Mouse (Mus musculus) embryonic facial prominence, embryonic 15.5 days (tissue): ENCODE data around the gene Cyp27b1. TPM values are rescaled to one million over a fixed set of nuclear protein-coding genes. Genes with fewer than 3 reads are reported as not detected.
"Not testable (repeated sequence)": the region's sequence is repeated elsewhere in the genome, so short reads cannot be mapped to it uniquely, and the experiment has no call there.

ENCODE experiments used
- ATAC-seq: fragments of 200-750 bp; cut with Nextera tagmentation; 2 replicates; pipeline ENCODE4 v1.8.0; 2017; ENCODE audit warnings: low read depth, moderate TSS enrichment; ENCODE audit not compliant: insufficient number of reproducible peaks, low FRiP score, low TSS enrichment
- H3K27ac ChIP-seq: fragments of 300-500 bp; sonication (generic); replicated peaks from 2 replicates; pipeline ENCODE4 v1.5.1; 2015; ENCODE audit warnings: mild to moderate bottlenecking, inconsistent platforms
- H3K27me3 ChIP-seq: fragments of 300-500 bp; sonication (generic); 2 replicates; pipeline ENCODE4 v1.6.1; 2015; ENCODE audit warnings: inconsistent platforms
- H3K36me3 ChIP-seq: fragments of 300-500 bp; sonication (generic); 2 replicates; pipeline ENCODE4 v1.6.1; 2015; ENCODE audit warnings: mild to moderate bottlenecking, inconsistent platforms
- H3K4me1 ChIP-seq: fragments of 300-500 bp; sonication (generic); 2 replicates; pipeline ENCODE4 v1.6.1; 2015; ENCODE audit warnings: inconsistent platforms
- H3K4me2 ChIP-seq: fragments of 300-500 bp; sonication (generic); replicated peaks from 2 replicates; pipeline ENCODE4 v1.6.1; 2015; ENCODE audit warnings: mild to moderate bottlenecking, inconsistent platforms
- H3K4me3 ChIP-seq: fragments of 300-500 bp; sonication (generic); replicated peaks from 2 replicates; pipeline ENCODE4 v1.5.1; 2015; ENCODE audit warnings: mild to moderate bottlenecking, inconsistent platforms
- H3K9ac ChIP-seq: fragments of 300-500 bp; sonication (generic); 2 replicates; pipeline ENCODE4 v1.6.1; 2015; ENCODE audit warnings: inconsistent platforms
- H3K9me3 ChIP-seq: fragments of 300-500 bp; sonication (generic); replicated peaks from 2 replicates; pipeline ENCODE4 v1.6.1; 2016; ENCODE audit warnings: inconsistent platforms
- WGBS: fragments of 180-500 bp; shearing (Covaris S2); methylation state at CpG from one replicate; pipeline ENCODE4 v1.1.7; 2015; 5-methylcytosine and 5-hydroxymethylcytosine counted together
- polyA plus RNA-seq: library from polyadenylated mRNA; unstranded; fragments of >200 nt; fragmentation: Nextera tagmentation; extraction: Ambion mirVana; gene quantifications from 2 replicates; pipeline ENCODE4 v1.2.1, GENCODE M21; 2015

Cyp27b1 gene
- polyA plus RNA-seq, 1 experiment from 2014 or later: 0.13 TPM

DNA sequence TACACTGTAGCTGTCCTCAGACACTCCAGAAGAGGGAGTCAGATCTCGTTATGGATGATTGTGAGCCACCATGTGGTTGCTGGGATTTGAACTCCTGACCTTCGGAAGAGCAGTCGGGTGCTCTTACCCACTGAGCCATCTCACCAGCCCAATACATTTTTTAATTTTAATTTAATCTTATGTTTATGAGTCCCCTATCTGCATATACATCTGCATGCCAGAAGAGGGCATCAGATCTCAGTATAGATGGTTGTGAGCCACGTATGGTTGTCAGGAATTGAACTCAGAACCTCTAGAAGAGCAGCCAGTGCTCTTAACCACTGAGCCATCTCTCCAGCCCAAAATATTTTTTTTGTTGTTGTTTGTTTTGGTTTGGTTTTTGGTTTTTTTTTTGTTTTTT is 24.2 kb downstream of the Cyp27b1 start:
- H3K4me2 ChIP-seq, H3K9ac ChIP-seq, H3K27ac ChIP-seq, H3K4me3 ChIP-seq, H3K9me3 ChIP-seq, ATAC-seq: not testable (repeated sequence)
- Histone ChIP-seq H3K27me3 (peaks cover 16% of the 10 kb centered on the region), H3K36me3 (peaks cover 15% of the 10 kb centered on the region), H3K4me1 (peaks cover 24% of the 10 kb centered on the region)
- 77% methylated on average over 4 of the region's 4 CpGs for WGBS

DNA sequence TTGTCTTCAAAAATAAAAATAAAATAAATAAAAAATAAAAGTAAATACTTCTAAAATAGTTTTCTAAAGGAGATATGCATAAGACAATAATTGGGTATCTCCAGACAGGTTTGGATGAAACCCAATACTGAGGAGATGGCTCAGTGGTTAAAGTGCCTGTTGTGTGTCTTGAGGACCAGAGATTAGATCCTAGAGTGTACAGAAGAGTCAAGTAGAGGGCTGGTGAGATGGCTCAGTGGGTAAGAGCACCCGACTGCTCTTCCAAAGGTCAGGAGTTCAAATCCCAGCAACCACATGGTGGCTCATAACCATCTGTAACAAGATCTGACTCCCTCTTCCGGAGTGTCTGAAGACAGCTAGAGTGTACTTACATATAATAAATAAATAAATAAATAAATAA is 24.9 kb downstream of the Cyp27b1 start:
- not testable (repeated sequence) for H3K9me3 ChIP-seq, H3K4me3 ChIP-seq, H3K9ac ChIP-seq, ATAC-seq, H3K4me2 ChIP-seq, H3K36me3 ChIP-seq, H3K27ac ChIP-seq
- H3K27me3 ChIP-seq: peaks cover 23% of the 10 kb centered on the region
- 66% methylated on average over 2 of the region's 2 CpGs for WGBS
- peaks cover 27% of the 10 kb centered on the region for H3K4me1 ChIP-seq

DNA sequence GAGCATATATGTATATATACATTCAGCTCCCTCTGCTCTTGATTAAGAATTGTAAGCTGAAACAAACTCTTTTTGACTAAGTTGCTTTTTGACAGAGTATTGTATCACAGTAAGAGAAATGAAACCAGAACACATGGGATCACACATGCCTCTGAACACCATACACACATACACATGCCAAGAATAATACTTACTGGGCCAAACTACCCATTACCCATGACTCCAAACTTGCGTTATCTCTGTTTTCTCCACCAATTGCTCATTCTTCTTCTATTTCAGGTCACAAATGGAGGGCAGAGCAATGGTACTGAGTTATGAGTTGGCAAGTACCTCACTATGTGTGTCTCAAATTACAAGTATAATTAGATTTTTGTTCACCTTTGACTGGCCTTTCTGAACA is 25.9 kb downstream of the Cyp27b1 start:
- no peaks in the 10 kb centered on the region for H3K36me3 ChIP-seq
- WGBS: 84% methylated on average over 1 of the region's 1 CpGs
- no peak overlapping the region for H3K9ac ChIP-seq
- peaks cover 31% of the 10 kb centered on the region for H3K27me3 ChIP-seq
- ATAC-seq: no peak
- H3K27ac ChIP-seq: no peak overlapping the region
- no peaks in the 10 kb centered on the region for H3K9me3 ChIP-seq
- no peak overlapping the region for H3K4me3 ChIP-seq
- H3K4me2 ChIP-seq: no peak overlapping the region
- peaks cover 26% of the 10 kb centered on the region for H3K4me1 ChIP-seq

DNA sequence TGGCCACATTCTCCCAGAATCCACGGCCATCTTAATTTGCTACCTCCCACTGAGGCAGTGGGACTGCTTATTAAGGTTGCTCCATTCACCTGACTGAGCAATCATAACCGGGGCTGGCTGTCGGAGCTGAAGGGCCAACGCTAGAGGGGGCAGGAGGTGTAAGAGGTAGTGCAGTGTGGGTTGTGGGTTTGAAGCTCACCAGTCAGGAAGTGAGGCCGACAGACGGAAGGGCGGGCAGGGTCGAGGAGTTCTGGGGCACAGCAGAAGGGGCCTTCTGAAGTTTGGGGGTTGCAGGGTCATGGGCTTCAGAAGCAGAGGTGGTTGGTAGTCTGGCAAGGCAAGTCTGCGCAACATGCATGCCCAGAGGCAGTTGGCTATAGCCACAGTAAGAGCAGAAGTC is 27.0 kb downstream of the Cyp27b1 start, which contains the start of gene Agap2:
Gene Agap2 (plus strand): TSS at position 205 of the 400 bp plus-strand sequence.
- no peak for ATAC-seq
- H3K4me2 ChIP-seq: no peak within 1 kb of the TSS
- H3K9me3 ChIP-seq: no peaks in the 10 kb centered on the region
- H3K4me1 ChIP-seq: peaks cover 31% of the 10 kb centered on the region
- WGBS: 64% methylated on average over 9 of the region's 9 CpGs
- no peaks in the 10 kb centered on the region for H3K36me3 ChIP-seq
- H3K9ac ChIP-seq: no peak within 1 kb of the TSS
- H3K27me3 ChIP-seq: peaks cover 42% of the 10 kb centered on the region
- no peak within 1 kb of the TSS for H3K4me3 ChIP-seq
- no peak within 1 kb of the TSS for H3K27ac ChIP-seq

DNA sequence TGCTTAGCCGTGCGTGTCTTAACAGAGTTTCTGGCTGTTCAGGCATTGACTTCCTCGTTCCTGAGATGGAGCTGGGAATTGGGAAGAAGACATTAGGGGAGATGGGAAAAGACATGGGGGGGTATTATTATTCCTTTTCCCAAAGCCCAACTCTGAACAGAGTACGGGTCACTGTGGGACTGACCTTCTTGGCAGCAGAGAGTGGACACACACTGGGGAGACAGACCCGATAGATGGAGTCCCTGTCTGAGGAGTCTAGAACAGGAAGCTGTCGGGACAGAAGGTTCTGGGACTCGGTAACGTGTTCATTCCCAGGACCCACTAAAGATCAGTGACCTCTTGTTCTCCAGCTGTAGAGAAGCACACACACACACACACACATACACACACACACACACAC is 27.6 kb downstream of the Cyp27b1 start:
- H3K4me3 ChIP-seq: no peak overlapping the region
- H3K9ac ChIP-seq: no peak overlapping the region
- H3K36me3 ChIP-seq: no peaks in the 10 kb centered on the region
- H3K4me2 ChIP-seq: no peak overlapping the region
- H3K27ac ChIP-seq: no peak overlapping the region
- H3K4me1 ChIP-seq: peaks cover 36% of the 10 kb centered on the region
- ATAC-seq: no peak
- H3K27me3 ChIP-seq: peaks cover 47% of the 10 kb centered on the region
- WGBS: 62% methylated on average over 8 of the region's 8 CpGs
- no peaks in the 10 kb centered on the region for H3K9me3 ChIP-seq

DNA sequence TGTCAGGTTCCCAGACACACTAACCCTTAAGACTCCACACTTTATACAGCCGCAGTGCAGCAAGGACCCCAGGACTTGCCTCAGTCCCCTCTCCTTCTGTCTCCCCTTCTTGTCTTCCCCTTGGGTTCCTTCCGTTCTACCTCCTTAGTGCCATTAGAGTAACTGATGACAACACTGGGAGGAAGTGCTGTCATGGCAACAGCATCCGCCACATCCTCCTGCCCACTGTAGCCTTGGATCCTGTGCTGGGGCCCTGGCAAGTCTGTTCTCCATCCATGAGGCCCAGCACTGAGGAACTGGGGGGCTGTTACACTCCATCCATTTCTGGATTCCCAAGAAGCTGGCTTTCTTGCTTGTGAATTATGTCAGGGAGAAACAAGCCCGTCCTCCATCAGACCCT is 28.0 kb downstream of the Cyp27b1 start:
- Histone ChIP-seq H3K27ac (no peak overlapping the region), H3K4me2 (no peak overlapping the region), H3K9me3 (no peaks in the 10 kb centered on the region), H3K36me3 (no peaks in the 10 kb centered on the region), H3K27me3 (peaks cover 52% of the 10 kb centered on the region), H3K4me1 (peaks cover 36% of the 10 kb centered on the region), H3K9ac (no peak overlapping the region), H3K4me3 (no peak overlapping the region)
- 42% methylated on average over 4 of the region's 4 CpGs for WGBS
- no peak for ATAC-seq

DNA sequence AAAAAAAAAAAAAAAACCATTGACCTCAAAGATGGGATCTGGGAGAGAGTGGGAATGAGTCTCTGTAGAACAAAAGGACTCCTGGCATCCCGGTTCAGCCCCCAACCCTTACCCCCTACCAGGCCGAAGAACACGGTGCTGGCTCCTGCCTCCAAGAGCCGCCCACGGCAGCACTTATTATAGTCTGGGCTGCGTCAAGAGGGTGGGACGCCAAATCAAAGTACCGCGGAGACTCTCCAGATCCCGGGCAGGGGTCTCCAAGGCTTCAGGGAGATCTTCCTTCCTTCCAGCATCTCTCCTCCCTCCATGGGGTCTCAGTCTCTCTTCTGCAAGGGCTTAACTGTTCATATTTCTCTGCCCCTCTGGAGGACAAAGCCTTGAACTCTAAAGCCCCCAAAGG is 29.5 kb downstream of the Cyp27b1 start:
- Histone ChIP-seq H3K9ac (no peak overlapping the region), H3K27me3 (peaks cover 65% of the 10 kb centered on the region), H3K27ac (no peak overlapping the region), H3K4me1 (peaks cover 45% of the 10 kb centered on the region), H3K9me3 (no peaks in the 10 kb centered on the region), H3K36me3 (no peaks in the 10 kb centered on the region), H3K4me2 (no peak overlapping the region), H3K4me3 (no peak overlapping the region)
- WGBS: 10% methylated on average over 10 of the region's 10 CpGs
- no peak for ATAC-seq

DNA sequence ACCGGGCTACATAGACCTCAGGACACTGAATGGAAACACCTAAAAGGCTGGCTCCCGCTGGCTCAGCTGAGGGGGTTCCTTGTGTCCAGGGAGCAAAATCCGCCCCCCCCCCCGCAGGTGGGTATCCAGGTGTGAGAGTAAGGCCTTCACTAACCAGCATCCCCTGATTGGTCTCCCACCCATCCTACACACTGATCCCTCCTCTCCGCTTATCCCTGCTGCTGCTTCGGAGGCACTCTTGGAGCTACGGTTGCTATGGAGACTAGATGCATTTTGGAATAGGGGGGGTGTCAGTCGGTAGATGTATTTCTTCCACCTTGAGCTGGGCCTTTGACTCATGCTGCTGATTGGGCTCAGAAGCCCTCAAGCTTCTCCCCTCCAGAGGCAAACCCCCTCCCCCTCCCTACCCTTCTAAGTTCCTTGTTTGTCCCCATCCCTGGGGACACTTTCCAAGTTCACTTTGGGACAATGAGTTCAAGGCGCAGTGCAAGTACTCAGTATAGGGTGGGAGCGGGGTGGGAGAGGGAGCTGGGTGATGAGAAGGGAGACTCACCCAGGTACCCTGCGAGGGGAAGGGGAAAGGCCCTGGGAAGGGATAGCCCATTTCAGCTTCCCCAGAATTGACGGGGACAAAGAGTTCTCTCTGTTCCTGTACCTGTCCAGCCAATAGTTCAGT is 30.1 kb downstream of the Cyp27b1 start:
- 6% methylated on average over 12 of the region's 12 CpGs for whole genome bisulfite sequencing
- Histone ChIP-seq H3K9ac (no peak overlapping the region), H3K4me2 (peak overlapping the region; percentile 93), H3K27ac (no peak overlapping the region), H3K4me3 (peak overlapping the region; percentile 57), H3K27me3 (peaks cover 72% of the 10 kb centered on the region), H3K4me1 (peaks cover 45% of the 10 kb centered on the region), H3K9me3 (no peaks in the 10 kb centered on the region), H3K36me3 (no peaks in the 10 kb centered on the region)
- ATAC-seq: no peak

DNA sequence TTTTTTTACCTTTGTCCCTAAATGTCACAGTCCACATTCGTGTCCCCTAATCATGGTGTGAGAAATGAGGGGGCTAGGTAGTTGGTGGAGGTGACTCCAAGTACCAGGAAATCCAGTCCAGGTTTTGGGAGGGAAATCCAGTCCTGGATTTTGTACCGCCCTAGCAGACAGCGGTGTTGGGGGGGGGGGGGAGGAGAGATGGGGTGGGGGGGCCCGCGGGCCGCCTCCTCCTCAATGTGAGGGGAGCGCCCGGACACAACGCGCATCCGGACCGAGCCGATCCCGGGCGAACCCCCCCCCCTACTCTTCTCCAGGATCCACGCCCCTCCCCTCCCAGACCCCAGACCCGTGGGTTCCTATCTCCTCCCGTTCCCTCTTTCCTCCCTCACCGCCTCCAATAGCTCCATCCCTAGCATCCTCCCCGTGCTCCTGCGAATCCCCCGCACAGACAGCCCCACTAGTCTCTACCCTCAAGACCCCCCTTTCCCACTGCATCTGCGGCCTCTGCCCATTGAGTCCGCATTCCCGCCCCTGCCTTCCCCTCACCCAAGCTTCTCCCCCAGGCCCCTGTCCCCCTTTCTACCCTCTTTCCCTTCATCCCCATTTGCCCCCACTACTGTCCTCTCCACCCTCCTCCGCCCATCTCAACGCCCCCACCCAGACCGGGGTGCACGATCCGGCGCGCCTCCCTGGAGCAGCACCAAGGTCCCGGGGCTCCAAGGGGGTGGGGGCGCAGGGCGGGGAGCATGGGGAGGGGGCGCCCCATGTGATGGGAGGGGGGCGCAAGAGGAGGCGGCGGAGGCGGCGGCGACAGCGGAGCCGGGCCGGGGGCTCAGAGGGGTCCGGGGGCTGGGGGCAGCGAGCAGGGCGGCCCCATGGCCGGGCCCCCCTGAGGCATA is 30.9 kb downstream of the Cyp27b1 start:
- Histone ChIP-seq H3K9me3 (no peaks in the 10 kb centered on the region), H3K9ac (peak overlapping the region; percentile 24), H3K36me3 (no peaks in the 10 kb centered on the region), H3K4me3 (peak overlapping the region; percentile 57), H3K4me2 (peak overlapping the region; percentile 93), H3K27ac (no peak overlapping the region), H3K27me3 (peaks cover 77% of the 10 kb centered on the region), H3K4me1 (peaks cover 45% of the 10 kb centered on the region)
- 1% methylated on average over 41 of the region's 49 CpGs for WGBS
- no peak for ATAC-seq

DNA sequence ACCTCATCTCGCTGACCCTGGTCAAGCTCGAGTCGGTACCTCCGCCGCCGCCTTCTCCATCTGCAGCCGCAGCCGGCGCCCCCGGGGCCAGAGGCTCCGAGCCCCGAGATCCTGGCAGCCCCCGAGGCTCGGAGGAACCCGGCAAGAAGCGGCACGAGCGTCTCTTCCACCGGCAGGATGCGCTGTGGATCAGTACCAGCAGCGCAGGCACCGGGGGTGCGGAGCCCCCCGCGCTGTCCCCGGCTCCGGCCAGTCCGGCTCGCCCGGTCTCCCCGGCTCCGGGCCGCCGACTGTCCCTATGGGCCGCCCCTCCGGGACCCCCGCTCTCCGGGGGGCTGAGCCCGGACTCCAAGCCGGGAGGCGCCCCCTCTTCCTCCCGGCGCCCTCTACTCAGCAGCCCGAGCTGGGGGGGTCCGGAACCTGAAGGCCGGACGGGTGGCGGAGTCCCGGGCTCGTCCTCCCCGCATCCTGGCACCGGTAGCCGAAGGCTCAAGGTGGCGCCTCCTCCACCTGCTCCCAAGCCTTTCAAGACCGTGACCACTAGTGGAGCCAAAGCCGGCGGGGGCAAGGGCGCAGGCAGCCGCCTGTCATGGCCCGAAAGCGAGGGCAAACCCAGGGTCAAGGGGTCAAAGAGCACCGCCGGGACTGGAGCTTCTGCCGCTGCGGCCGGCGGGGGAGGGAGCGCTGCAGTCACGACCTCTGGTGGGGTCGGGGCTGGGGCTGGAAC is 31.8 kb downstream of the Cyp27b1 start:
- Histone ChIP-seq H3K27ac (no peak overlapping the region), H3K4me1 (peaks cover 45% of the 10 kb centered on the region), H3K4me2 (peak overlapping the region; percentile 93), H3K36me3 (no peaks in the 10 kb centered on the region), H3K9me3 (no peaks in the 10 kb centered on the region), H3K9ac (peak overlapping the region; percentile 24), H3K27me3 (peaks cover 83% of the 10 kb centered on the region), H3K4me3 (peak overlapping the region; percentile 57)
- ATAC-seq: no peak
- 2% methylated on average over 70 of the region's 70 CpGs for WGBS
